Mouse (Mus musculus): ENCODE measurements at regions not wholly inside any gene's neighbourhood (a gene's known extent, or its start where the extent isn't known, plus 50 kb on each side); places are given as distances from the start of the nearest gene placed in this dataset.

DNA sequence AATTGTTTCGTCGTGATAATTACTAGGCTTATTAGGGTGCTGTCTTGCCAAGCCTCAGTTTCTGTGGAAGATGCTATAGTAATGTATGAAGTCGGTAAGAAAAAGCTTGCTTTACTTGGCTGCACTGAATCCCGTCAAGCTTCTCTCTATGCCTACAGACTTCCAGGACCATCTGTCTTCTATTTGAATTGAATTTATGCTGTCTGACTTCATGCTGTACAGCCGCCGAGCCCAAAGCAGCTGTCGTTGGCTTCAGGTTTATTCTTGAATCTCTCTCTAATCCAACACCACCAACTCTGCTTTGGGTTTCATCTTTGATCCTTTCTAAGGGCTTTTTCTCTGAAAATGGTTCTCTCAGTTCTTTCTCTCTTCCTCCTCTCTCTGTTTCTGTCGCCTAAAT lies 227.4 kb upstream of the Cnr1 start:
- DNase-seq (ENCODE audit: low spot score): peak; percentile 52

GRCm38 (mm10) chr4:33702028-33702666 lies 222.2 kb upstream of the Cnr1 start:
- DNase-seq (ENCODE audit: low spot score): no peak

DNA sequence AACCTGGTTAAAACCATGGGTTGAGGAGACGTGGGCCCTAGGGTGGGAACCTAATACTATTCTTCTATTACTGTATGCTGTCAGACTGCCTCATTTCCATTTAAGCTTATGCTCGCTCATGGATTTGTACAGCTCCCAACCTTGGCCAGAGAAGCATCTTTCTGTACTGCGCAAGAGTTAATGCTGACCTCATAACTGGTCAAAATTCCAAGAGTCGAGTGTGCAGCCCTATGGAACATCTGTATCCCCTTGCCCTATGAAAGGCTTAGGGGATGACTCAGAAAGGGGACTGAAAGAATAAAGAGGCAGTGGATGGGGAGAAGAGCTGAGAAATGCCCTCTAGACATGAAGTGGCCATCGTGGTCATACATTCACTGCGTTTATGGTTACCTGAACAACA lies 218.7 kb upstream of the Cnr1 start:
- no peak for DNase-seq (ENCODE audit: low spot score)

DNA sequence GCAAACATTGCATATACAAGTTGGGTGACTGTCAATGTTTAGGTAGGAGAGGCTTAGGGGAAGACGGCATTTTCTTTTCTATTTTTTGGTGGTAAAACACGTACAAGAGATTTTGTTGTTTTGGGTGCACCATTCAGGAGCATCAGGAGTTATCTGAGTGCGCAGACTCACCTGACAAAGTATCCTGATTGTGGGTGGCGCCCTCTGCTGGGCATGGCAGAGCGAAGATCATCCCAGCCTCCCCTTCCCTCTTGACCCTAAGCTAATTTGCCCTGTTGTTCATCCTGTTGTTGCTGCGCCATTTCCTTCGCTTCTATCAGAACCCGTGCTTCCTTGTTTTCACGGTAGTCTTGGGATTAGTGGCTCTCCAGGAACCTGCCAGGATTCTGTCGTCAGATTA lies 217.6 kb upstream of the Cnr1 start:
- no peak for DNase-seq (ENCODE audit: low spot score)

GRCm38 (mm10) chr4:33716475-33717117 lies 207.8 kb upstream of the Cnr1 start:
- no peak for DNase-seq (ENCODE audit: low spot score)

GRCm38 (mm10) chr4:33720972-33721371 lies 203.4 kb upstream of the Cnr1 start:
- no peak for DNase-seq (ENCODE audit: low spot score)

GRCm38 (mm10) chr4:33721971-33722370 lies 202.4 kb upstream of the Cnr1 start:
- no peak for DNase-seq (ENCODE audit: low spot score)

- DNase-seq (ENCODE audit: low spot score): no peak
Measured at GRCm38 (mm10) chr4:33731837-33732236, 192.6 kb upstream of the Cnr1 start.

GRCm38 (mm10) chr4:33734923-33735322 lies 189.5 kb upstream of the Cnr1 start:
- no peak for DNase-seq (ENCODE audit: low spot score)

- no peak for DNase-seq (ENCODE audit: low spot score)
Measured at GRCm38 (mm10) chr4:33735442-33735966, 188.9 kb upstream of the Cnr1 start.

DNA sequence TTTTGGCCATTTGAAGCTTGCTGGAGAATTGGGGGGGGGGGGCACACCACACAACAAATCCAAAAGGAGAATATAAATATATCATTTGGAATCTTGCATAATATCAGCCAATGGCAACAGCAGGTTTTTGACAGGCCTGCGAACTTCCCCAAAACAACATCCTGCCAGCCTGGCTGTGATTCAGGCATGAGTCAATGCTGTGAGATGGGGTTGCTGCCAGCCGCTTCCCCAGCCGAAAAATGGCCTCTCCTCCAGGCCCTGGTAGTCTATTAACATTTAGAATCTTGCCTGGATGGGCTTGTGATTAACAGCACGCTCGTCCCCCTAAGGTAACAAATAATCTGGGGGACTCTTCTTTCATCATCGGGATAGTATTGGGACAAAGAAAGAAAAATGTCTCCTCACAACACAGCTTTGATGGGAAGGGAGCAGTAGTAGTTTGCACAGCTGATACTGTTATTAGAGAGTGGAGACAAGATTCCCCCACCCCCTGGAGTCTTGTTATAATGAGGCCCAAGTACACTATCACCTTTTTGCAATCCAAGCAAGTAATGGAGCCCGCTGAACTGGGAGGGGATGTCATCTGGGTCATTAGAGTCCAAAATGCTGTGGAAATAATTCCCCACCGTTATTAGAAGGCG lies 188.2 kb upstream of the Cnr1 start:
- DNase-seq (ENCODE audit: low spot score): peak; percentile 73

DNA sequence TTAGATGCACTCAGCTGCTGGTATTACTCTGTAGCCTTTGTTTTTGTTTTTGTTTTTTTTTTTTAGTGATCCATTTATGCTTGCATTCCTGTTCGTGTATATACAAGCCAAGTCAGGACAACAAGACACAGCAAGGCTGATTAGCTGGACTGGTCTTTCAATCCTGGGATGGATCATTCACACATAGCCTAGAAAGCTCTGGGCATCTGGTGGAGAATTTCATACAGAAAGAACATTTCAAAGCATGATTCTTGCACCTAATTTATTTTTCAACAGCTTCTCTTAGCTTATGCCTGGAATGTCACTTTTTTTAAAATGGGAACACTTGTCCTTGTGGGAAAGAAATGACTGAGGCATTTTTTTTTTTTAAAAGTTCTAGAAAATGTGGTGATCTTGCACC lies 187.1 kb upstream of the Cnr1 start:
- no peak for DNase-seq (ENCODE audit: low spot score)

DNA sequence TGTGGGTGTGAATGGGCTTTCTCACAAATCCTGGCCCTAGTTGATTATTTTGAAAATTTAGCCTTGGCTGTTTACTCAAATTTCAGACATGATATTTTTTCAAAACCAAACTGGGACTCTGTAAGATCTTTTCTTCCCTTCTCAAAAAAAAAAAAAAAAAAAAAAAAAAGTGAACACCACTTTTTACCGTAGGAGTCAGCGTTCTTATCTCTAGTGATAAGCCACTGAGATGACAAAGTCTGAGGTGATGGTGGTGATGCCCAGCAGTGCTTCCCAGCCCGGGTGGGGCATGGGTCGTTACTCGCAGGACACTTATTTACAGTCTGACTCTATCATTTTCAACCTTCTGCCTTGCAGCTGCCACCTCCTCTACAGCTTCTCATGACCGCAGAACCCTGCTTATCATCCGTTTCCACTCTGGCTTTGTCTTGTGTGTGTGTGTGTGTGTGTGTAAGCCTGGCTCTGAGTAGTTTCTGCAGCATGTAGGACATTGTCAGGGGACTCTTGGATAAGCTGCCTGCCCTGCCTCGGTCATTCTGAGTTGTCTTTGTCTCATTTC lies 186.5 kb upstream of the Cnr1 start:
- no peak for DNase-seq (ENCODE audit: low spot score)

DNA sequence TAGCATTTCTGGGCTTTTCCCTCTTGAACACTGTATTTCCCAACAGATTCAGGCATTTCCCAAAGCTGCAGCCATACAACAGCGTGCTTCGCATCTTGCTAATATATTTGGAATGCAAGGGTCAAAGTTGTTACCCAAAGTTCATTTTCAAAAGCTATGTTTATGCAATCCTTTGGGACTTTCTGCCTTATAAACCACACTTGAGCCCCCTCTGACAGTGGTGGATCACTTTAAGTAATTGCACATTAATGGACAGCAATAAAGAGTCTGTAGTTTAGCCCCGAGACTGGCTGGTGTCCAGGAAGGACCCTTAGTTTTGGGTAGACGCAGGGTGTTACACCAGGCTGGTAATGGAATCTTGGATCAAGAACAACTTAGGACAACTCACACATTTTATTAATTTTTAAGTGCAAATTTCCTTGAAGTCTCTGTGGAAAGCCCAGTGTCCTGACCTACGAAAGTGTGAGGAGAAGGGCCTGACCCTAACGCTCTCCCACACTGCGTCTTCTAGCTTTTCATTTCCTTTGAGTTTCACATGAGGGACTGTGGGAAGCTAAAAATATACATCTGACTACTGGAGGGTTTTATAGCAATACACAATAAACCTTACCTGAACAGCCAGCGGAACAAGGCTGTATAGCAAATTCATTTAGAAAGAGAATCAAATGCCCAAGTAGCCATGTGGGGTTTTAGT lies 185.0 kb upstream of the Cnr1 start:
- no peak for DNase-seq (ENCODE audit: low spot score)

GRCm38 (mm10) chr4:33740982-33741381 lies 183.4 kb upstream of the Cnr1 start:
- no peak for DNase-seq (ENCODE audit: low spot score)

- no peak for DNase-seq (ENCODE audit: low spot score)
Measured at GRCm38 (mm10) chr4:33745180-33745579, 179.2 kb upstream of the Cnr1 start.

DNA sequence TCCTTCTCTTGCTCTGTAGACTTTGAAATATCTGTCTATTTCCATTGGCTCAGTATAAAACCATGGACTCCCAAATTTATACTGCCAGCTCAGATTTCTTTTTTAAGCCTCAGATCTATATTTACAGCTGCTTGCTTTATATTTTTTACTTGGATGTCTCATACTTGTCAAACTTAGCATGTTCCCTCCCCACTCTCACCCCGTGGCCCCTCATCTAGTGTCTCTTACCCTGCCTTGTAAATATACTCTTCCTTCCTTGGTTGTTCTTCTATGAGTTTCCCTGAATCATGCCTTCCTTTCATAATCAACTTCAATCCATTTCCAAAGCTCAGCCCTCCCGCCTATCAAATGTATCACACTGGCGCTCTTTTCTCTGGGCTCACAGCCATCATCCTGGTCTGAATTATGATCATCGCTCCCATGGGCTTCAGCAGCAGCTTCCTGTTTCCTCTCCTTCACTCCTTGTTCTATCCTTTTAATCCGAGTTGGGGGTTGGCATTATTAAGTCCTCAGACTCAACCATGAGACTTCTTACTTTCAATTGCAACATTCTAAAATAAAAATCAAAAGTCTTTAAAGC lies 177.0 kb upstream of the Cnr1 start:
- no peak for DNase-seq (ENCODE audit: low spot score)

GRCm38 (mm10) chr4:33767721-33768120 lies 156.7 kb upstream of the Cnr1 start:
- no peak for DNase-seq (ENCODE audit: low spot score)

GRCm38 (mm10) chr4:33786027-33786426 lies 138.4 kb upstream of the Cnr1 start:
- DNase-seq (ENCODE audit: low spot score): no peak

DNA sequence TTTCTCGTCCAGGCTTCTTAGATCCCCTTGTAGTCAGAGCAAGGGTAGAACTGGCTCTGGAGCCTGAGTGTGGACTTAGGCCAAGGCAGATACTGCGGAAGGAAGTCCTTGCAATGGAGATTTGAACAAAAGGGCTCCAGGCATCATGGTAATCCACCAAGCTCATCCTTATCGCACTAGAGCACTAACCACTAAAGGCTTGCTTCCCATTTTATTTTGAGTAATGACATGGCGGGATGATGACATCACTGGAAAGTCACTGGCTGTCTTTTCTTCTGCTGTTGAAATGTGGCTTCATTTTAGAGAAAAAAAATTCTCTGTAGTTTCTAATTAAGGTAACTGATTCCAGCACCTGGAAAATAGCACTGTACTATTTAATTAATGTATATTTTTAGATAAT lies 137.4 kb upstream of the Cnr1 start:
- DNase-seq (ENCODE audit: low spot score): no peak

DNA sequence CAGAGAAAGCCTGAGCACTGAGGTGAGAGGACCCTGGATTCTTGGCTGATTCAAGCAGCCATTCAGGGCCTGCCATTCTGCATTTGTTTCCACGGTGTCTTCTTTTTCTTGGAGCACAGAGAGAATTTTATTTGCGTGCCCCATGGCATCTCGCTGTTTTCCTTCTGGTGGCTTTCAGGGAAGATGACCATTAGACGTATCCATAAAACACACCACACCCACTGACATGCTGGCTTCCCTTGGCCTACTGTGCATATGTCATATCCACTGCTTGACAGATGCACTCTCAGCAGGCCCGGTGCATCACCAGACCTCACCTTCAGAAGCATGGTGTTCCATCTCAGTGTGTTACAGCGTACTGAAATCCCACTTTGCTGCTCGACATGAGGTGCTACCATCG lies 131.0 kb upstream of the Cnr1 start:
- DNase-seq (ENCODE audit: low spot score): no peak

DNA sequence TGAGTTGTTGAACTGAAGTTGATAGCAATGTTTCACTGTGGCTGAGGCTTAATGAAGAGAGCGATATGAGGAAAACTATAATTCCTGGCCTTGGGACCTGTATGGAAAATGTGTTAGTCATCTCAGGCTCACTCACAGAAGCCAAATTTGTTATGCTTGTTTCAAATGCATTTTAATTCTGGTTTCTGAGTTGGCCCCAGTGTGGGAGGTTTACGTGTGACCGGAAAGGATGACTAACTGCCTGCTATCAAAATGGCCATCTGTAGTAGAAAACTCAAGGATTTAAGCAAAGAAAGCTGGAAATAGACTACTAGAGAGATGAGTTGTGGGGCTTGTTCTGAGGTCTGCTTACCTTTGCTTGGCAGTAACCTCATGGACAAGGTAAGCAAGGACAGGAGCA lies 128.9 kb upstream of the Cnr1 start:
- no peak for DNase-seq (ENCODE audit: low spot score)
